Mouse (Mus musculus) frontal cortex, postnatal 10 days (tissue): ENCODE measurements around the gene Asic2.

Experiments used
- DNase-seq, 2 experiments: peaks; one replicate each; pipeline ENCODE4 v3.0.0; 2022; ENCODE audit warnings: low spot score in 2 of 2, mixed read lengths in 1 of 2

Asic2 gene

DNA sequence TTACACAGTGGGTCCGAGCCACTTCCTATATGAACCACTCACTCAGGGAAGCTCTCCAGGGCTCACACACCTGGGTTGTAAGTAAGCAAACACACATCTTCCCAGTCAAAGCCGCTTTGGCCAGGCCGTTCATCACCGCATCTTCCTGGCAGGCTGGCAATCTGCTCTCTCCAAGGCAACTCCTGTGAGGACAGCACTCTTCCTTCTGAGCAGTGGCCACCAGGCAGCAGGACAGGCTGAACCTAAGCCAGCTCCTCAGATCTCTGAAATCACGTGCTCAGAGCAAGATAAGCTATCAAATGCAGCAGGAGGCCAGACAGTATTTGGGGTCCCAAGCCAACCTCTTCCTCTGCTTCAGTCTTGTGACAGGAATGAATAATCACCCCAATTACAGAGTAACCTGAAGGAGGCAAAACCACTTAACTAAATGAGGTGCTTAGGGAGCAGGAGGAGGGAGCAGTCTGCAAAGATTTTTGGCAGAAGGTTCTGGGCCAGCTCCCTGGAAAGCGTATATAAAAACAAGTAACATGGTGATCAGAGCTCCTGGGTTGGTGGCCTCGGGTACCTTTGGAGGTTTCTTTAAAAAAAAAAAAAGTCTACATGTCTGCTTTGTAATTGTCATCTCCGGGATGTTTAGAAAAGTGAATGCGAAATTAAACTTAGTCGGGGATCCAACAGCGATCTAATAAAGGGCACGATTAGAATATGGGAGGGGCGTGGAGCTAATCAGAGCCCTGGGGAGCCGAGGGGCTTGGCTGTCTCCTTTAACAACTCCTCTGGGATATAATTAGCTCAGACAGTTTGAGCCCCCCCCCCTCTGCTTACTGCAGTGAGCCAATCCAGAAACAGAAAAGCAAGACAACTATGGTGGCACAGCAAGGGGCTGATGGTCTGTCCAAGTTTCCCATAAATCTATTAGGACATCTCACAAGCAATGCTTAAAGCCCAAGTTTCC is 450.0 kb downstream of the Asic2 start:
- DNase-seq = no peak

DNA sequence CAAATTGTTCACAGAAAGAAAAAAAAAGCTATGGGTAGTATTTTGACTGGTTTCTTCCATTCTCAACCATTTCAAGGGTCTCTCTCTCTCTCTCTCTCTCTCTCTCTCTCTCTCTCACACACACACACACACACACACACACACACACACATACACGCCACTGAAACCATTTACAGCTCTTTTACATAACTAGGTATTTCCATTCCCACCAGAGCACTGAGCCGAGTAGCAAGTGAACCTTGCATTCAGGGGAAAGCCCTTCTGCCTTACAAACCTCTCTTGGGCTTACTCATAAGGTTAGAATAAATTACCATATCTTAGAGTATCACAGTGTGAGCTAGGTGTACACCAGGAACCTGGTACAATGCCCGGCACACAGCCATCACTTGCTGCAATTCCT is 452.5 kb downstream of the Asic2 start:
- DNase-seq = no peak

DNA sequence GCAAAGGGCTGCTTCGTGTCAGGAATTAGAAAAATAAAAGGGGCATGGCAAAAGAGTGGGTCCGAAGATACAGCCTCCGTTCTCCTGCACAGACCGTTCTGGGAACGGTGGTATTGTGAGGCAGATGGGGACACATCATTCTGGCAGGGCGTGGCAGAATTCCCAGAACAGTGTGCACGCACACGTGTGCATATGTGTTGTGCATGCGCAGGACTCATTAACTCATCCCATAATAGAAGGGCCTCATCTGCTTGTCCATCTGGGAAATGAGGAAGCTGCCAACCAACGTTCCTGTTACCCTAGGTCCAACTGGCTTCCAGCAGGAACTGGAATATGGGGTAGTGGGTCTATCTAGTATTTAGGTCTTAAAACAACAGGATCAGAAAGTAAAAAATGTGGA is 455.8 kb downstream of the Asic2 start:
- peak; percentile 36 to 55 for DNase-seq

DNA sequence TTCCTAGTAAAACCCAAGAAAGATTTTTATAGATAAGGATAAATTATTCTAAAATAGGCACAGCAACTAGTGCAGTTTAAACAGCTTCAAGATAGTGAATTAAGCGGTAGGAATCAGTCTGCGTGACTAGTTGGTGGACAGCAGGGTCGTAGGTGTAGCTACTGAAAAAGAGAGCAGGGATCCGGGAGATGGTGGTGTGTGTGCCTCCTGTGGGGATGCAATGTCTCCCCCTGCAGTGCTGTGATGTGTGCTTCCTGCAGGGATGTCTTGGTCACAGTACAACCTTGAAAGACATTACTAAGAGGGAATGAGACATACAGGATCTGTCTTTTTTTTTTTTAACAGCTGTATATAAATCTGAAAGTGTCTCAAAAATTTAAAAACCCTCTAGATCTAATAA is 456.9 kb downstream of the Asic2 start:
- DNase-seq = no peak

DNA sequence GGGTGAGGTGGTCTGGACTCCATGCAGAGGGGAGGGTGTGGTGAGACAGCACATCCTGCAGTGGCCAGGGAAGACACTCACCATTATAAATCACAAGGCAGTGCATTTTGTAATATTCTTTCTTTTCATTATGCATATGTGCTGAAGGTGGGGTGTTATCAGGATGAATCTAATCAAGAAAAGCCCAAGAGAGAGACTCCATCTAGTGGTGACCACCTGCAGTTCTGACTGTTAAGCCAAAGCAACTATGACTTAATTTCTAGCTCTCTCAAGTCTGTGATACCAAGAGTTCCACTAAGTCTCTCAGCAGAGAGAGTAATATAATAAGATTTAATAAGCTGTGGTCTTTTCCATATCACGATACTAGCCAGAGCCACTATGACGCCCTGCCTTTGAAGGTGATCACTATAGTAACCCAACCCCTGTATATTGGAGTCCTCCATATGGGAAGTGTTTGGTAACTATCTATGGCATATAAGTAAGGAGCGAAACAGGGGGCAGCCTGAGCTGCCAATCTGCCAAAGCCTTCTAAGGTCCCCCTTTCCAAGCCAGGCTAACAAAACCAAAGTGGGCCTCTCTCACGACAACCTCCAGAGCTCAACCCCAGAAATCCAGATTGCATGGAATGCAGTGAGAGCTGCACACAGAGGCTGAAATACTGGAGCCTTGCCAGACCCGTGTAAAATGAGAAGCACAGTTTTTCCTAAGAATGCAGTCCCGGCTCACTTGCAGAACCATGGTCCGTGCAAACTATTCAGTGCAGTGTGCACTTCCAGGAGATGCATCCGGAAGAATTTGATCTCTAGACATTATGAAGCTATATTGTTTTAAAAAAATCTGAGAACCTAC is 459.6 kb downstream of the Asic2 start:
- no peak for DNase-seq

DNA sequence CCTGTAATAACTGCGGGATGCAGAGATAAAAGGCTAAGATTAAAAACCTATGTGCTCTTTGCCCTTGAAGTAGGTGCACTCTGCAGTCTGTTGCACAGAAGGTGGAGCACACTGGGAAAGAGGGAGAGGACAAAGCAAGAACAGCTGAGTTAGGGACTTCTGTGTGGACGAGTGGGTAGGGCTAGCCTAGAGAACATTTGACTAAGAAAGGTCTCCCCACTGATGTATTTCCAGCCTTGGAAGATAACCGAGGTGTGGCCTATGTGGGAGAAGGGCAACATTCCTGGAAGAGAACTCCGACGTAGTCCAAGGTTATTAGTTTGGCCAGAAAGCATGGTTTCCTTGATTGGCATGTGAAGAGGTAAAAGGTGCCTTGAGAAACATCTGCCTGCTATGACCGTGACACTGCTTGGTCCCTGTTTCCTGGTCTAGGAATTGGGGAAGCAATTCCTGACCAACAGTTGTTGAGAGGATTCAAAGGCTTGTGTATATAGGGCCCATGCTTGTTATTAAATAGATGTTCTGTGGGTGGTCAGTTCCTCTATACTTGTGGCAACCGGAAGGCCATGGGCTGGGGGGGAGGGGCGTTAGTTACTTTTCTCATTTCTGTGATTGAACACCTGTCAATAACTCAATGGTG is 463.3 kb downstream of the Asic2 start:
- no peak for DNase-seq

DNA sequence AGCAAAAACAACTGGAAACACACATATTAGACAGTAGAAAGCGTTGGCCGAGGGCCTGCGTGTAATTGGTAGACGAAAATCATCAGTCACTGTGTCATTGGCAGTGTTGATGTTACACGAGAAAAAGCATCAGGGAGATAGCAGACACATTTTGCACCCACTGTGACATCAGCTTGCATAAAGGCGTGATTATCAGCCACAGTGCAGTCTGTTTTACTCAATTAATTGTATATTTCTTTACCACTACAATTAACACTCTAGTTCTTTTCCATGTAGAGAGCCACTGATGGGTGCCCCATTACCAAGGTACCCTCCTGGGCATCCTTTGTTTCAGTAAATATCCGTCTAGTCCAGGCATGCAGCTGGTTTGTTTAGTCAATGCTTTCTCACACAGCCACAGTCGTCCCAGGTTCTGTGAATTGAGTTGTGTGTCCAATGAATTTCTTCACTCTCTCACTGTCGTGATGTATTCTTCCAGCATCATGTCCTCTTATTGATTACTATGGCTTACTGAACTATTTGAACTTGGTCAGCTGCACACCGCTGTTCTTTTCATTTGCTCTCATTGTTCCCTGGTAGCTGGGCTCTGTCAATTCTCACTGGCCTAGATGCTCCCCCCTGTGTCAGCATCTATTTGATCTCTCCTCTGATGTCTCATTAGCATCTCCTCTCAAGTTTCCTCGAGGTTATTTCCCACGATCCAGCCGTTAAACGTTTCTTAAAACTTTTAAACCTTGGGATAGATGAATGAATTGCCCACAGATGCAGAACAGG is 466.6 kb downstream of the Asic2 start:
- DNase-seq = no peak

DNA sequence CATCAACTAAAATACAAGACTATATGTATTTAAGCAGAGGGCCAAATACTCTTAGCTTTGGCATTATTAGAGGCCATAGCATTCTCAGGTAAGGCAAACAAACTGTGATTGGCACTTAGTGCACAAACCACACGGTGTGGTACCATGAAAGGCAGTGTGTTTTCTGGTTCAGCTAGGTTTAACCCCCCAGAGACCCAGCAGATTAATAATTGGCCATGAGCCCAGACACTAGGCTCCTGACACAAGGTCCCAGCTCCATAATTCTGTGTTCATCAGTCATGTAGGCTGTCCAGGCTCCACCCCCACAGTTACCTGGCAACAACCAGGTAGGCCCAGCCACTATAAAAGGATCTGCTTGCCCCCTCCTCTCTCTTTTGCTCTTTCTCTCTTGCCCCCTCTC is 469.3 kb downstream of the Asic2 start:
- no peak for DNase-seq

DNA sequence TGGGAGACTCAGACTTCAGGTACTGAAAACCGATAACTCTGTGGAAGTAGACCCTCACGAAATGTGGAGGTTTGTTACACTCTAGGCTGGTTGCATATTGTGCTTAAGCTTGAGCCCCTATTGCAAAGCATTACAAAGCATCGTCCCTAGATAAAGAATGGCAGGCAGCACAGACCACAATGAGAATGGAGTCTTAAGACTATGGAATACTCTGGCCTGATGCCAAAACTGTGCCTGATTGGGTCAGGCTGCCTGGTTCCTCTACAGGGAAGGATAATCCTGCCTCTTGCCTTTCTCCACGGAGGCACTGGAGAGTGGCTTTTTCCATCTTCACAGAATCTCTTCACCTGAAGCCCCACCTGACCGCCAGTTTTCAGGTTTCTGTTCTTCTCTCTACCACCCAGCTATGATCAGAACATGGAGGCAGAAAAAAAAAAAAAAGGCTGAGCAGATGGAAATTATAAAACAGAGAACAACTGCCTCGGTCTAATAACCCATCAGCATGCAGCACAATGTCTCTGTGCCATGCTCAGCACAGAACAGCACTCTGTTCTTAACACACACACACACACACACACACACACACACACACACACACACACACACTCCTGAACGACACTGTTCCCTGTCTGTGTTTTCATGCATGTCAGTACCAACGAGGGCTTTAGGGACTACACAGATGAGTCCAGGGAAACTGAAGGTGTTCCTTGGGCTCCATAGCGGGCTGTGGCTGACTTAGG is 470.4 kb downstream of the Asic2 start:
- DNase-seq = no peak

DNA sequence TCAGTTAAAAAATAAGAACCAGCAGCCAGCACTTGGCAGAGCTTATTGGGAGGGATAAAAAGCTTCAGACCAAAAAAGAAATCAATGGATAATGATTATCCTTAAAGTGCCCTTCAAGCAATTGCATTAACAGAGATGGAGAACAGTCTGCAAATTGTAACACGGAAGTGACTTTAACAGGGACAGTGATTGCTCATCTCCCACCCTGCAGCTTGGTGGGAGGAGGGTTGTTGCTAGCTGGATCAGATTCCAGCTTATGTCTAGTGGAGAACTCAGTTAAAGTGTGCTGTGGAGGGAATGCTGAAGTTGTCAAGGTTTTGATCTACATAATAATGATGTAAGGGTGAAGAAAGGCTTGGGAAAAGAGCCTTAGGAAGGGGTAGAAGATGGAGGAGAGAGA is 471.8 kb downstream of the Asic2 start:
- no peak for DNase-seq

DNA sequence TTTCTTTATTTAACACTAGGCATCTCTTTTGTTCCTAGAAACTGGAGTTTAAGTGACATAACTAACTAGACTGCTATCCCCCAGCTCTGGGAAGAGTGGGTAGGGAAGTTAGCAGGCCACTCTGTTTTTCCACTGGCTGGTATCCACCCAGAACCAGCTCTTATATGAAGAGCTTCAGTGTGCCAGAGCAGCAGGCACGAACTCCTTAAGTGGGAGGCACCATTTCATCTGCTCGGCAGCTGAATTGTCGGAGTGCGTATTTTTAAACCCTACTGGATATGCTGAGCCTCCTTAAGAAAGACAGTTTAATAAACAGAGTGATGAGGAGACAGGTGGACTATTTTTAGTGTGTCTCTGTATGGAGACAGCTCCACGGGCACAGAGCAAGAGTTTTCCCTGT is 475.9 kb downstream of the Asic2 start:
- peak in 1 of 2 experiments; percentile 21 for DNase-seq

DNA sequence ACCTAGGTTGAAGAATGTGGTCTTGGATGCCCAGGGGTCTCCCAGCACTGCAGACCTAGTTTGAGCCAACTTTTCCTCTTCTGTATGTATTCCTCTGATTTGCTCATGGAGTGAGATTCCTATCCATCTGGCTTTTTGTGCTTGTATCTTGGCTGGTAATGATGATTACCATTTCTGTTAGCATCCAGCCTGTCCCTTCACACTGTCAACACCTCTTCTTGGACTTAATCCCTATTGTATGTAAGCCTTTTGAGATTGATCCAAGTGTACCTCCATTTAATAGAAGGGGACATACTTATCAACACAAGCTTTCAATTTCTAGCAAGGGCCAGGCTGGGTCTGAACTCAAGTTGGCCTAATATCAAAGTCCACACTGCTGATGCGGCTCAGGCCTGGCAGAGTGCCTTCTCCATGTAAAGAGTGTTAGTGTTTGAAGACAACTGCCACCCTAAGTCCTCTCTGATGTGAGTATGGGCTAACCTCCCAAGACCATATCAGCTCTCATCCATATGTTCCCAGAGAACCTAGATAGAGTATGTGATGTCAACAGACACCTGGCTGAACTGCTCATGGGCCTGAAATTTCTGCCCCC is 479.0 kb downstream of the Asic2 start:
- no peak for DNase-seq

DNA sequence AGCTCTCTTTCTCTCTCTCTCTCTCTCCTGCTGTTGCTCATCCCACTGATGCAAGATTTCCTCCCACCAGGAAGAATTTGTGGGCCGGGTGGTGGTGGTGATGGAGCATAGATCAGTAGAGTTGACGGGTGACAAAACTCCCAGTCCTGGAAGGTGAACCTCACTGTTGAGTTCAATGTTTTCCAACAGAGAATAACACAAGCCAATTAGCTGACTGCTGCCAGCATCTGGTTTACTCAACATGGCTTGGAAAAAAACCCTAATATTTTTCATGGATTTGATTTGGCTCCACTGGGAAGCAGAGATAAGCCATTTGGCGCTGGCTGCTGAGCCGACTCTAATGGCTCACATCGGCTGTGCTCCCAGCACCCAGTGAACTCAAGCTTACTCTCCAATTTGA is 479.6 kb downstream of the Asic2 start:
- DNase-seq = no peak

DNA sequence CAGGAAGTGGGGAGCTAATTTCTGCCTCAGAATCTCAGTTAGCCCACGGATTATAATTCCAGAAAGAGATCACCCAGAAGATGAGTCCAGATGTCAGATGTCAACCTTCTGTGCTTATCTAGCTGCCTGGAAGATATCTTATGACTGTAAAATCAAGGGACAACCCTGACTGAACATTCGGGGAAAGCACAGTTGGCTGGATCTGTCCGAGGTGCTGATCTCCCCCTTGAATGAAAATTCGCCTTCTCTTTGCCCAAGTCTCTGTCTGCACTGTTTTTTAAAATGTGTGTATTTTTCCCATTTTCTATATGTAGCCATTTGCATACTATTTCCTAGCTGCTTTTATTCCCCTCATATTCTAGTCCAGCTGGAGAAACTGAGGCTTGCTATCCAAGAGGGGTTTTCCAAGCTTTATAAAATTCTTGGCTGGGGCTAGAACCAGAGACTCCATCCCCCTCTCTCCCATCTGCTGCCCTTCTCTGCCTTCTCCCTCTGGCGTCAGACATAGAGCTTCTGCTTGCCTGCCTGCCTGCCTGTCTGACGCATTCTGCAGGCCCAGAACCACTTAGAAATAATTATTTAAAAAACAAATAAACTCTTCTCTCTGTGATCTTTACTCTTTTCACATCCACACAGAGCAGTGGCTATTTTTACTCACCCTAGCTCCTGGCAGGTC is 481.9 kb downstream of the Asic2 start:
- DNase-seq = peak in 1 of 2 experiments; percentile 34

DNA sequence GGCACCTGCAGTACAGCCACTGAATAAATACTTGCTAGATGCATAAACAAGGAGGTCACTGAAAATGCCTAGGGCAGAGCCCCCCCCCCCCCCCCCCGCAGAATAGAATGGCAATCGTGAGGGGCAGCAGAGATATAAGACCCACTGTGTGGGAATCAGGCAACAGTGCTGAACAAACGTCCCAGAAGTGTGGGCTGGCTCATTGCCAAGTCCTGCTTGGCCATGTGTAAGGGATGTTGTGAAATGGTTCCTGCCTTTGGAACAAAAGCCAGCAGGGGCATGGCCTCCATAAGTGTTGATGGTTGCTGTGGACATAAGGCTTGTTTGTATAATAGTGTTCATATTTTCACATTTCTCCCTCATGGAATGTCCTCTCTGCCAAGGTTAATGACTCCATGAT is 487.1 kb downstream of the Asic2 start:
- no peak for DNase-seq

DNA sequence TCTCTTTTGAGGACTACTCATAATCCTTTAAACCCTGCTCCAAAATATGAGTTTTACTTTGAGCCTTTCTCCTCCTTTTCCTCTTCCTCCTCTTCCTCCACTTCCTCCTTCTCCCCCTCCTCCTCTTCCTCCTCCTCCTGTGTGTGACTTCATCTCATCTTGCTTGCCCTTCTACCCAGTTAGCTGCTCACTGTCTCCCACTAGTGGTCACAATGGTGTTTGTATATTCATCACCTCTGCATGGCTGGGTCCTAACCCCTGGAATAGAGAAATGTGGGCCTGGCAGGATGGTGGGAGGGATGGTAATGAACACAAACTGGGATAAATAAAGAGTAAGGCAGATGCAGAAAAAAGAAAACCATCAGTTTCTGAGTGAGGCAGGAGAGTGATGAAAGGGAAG is 492.0 kb downstream of the Asic2 start:
- DNase-seq = no peak

DNA sequence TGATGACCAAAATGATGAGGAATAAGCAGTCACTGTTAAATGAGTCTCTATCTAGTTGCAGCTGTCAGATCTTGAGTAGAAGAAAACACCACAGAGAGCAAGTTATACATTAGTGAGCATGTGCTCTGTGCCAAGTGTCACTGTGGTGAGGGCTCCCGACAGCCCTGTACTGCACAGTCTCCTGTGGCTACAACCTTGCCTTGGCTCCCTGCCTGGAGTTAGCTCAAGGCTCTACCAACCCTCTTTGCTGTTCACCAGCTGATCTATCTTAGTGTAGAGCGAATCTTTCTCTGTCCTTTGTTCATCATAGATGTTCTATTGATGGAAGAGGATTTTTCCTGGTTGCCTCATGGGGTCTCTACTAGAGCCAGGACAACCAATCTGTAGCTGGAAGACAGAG is 494.1 kb downstream of the Asic2 start:
- DNase-seq = no peak

DNA sequence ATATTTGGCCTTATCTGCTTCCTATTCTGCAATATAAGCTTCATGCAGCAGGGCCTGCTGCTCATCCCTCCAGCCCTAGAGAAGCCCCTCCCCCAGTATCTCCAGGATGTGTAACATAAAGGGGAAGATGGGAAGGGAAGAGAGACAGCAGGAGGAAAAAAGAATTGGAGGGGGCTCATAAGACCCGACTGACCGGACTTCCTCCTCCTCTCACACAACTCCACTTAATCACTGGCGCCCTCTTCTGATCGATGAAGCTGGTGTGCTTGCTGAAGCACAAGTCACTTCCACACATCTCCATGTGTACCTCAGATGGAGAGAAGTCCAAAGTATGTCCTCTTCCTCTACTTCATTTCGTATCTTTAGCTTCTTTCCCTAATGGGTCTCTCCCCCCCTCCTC is 506.1 kb downstream of the Asic2 start:
- DNase-seq = peak in 1 of 2 experiments; percentile 33

DNA sequence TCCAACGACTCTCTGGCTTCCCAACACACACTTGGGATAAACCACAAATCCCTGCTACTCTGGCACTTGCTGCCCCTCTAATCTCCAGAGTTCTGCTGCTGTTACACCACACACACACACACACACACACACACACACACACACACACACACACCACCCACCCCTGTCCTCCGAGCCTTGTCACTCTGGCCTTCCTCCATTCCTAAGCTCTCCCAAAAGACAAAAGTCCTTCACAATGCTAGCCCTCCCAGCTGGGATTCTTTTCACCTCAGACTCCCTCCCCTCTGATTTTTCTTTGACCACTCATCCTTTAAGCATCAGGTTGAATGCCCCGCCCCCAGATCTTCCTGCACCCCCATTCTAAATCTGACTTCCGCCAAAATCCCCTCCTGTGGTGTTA is 506.5 kb downstream of the Asic2 start:
- no peak for DNase-seq

DNA sequence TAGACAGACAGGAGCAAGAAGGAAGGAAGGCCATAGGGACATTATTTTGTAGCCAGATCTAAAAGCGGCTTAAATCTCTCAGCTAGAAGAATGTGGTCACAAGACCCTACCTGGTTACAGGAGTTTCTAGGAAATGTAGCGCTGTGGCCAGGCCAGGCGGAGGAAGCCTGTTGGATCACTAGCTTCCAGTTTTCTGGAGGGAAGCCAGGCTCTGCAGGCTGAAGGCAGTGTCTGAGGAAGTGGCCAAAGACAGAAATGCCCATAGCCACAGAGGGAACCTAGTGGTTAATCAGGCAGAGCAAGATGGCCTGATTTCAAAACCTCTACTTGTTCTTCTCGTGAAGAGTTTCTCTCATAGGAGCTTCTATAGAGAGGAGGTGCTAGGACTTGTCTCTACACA is 513.3 kb downstream of the Asic2 start:
- no peak for DNase-seq
